Comparison of ENCODE assay signal across 16 mouse cellular contexts in the genomic region with DNA sequence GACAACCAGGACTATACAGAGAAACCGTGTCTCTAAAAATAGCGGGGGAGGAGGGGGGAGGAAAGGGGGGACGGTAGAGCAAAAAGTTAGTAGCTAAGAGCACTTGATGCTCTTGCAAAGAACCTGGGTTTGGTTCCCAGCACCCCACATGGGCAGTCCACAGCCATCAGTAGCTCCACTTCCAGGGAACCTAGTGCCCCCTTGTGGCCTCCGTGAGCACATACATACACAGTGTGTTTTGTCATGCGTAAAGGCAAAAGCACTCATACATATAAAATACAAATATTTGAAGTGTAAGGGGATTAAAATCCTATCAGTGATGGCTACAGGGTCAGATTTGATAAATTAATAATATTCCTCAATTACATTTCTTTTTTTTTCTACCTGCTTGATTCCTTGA. TPM values are rescaled to one million over a fixed set of nuclear protein-coding genes. Genes with fewer than 3 reads are reported as not detected.
DNase-seq lines count a peak whose midpoint lies in the region; TF ChIP-seq lines count a peak whose summit lies in the region.
"Had no signal": no experiment of that assay in that cellular context is flagged by ENCODE, and none has a peak within 500 bp of the region (broad histone marks: within the 10 kb centered on the region; RNA-seq: fewer than 3 reads in every experiment).

No protein-coding gene starts in this region.

- no peak overlapping the region for H3K27ac ChIP-seq in kidney, adult 2 months (ENCODE audit: insufficient read depth, low read depth, low read length)
- H3K27ac ChIP-seq: intestine, embryonic 15.5 days; macrophage; midbrain, embryonic 13.5 days; neural tube, embryonic 12.5 days had no signal

- no peaks in the 10 kb centered on the region for H3K27me3 ChIP-seq in kidney, adult 2 months (replicated peaks; ENCODE audit: control insufficient read depth, insufficient read depth, low read length)
- H3K27me3 ChIP-seq in E14TG2a.4 (ENCODE audit: insufficient read depth, low read length) = no peaks in the 10 kb centered on the region
- H3K27me3 ChIP-seq: intestine, embryonic 15.5 days; midbrain, embryonic 13.5 days; neural tube, embryonic 12.5 days had no signal

- H3K36me3 ChIP-seq in kidney, adult 2 months (ENCODE audit: control insufficient read depth, insufficient read depth, low read length) = no peaks in the 10 kb centered on the region; the same call in none of the 2 replicates
- H3K36me3 ChIP-seq in E14TG2a.4 (ENCODE audit: insufficient read depth, low read length) = peaks cover 5% of the 10 kb centered on the region
- H3K36me3 ChIP-seq: intestine, embryonic 15.5 days had no signal

- H3K4me1 ChIP-seq in kidney, adult 2 months (ENCODE audit: control insufficient read depth, insufficient read depth, low read length) = no peaks in the 10 kb centered on the region
- H3K4me1 ChIP-seq in E14TG2a.4 (replicated peaks; ENCODE audit: low read depth, low read length) = no peaks in the 10 kb centered on the region
- H3K4me1 ChIP-seq: intestine, embryonic 15.5 days; neural tube, embryonic 12.5 days had no signal

- no peak for DNase-seq in kidney, adult 2 months
- DNase-seq in kidney, postnatal 14 days = no peak
- peak; percentile 8 for DNase-seq in 416B (ENCODE audit: low read depth)
- DNase-seq in brain, embryonic 14.5 days (ENCODE audit: low read depth) = no peak
- DNase-seq in natural killer cell, adult 2 months (ENCODE audit: low spot score in 2 of 2) = no peak
- DNase-seq in right cerebral cortex, postnatal 25 days = no peak
- DNase-seq: cerebellum, adult 8-10 months; embryo, embryonic 11 days; gastrocnemius, postnatal 10 days had no signal

- TF ChIP-seq POLR2A in kidney, adult 2 months (IDR thresholded peaks at IDR 0.05; ENCODE audit: low read depth, low read length) = no peak
- no peak for TF ChIP-seq POLR2A in brain, embryonic 14.5 days (IDR thresholded peaks at IDR 0.05; ENCODE audit: borderline replicate concordance, extremely low read depth, insufficient read depth, insufficient read length, poor library complexity, severe bottlenecking)

- 97% methylated on average over 5 of the region's 5 CpGs for WGBS in kidney, adult 2 months

- H3K4me3 ChIP-seq in kidney, adult 2 months (ENCODE audit: insufficient read depth, low read depth, low read length) = no peak overlapping the region
- no peak overlapping the region for H3K4me3 ChIP-seq in E14TG2a.4 (replicated peaks; ENCODE audit: low read length)
- H3K4me3 ChIP-seq: intestine, embryonic 15.5 days; midbrain, embryonic 13.5 days; neural tube, embryonic 12.5 days had no signal

- no peaks in the 10 kb centered on the region for H3K9me3 ChIP-seq in E14TG2a.4 (ENCODE audit: low read length)
- H3K9me3 ChIP-seq: intestine, embryonic 15.5 days had no signal

- peak; percentile 17; the same call in 1 of the 2 replicates for TF ChIP-seq CTCF in kidney, adult 2 months (conservative IDR thresholded peaks at IDR 0.05; ENCODE audit: insufficient read depth, insufficient read length, low read depth, low read length)
- TF ChIP-seq CTCF in E14TG2a.4 (conservative IDR thresholded peaks at IDR 0.05; ENCODE audit: low read length) = peak; percentile 37; the same call in 1 of the 2 replicates
- peak; percentile 5; the same call in 1 of the 2 replicates for TF ChIP-seq CTCF in brain, embryonic 14.5 days (IDR thresholded peaks at IDR 0.05; ENCODE audit: borderline replicate concordance, extremely low read depth, insufficient read depth, insufficient read length)

RNA-seq across cellular contexts. Expression of a gene that starts 6.9 kb away (rescaled TPM):
- polyA plus RNA-seq in kidney, adult 2 months (2012; rRNA removed) = 398 and 426 TPM in 2 replicates
- polyA plus RNA-seq in brain, embryonic 14.5 days (2012; rRNA removed) = 0.07 and 0.18 TPM in 2 replicates
- polyA plus RNA-seq: G1E; large intestine, adult 2 months; macrophage; neural tube, embryonic 12.5 days had no signal

RNA-seq across cellular contexts. Expression of a gene that starts 33.4 kb away (rescaled TPM):
- polyA plus RNA-seq in kidney, adult 2 months (2012; rRNA removed) = 3.0 and 4.2 TPM in 2 replicates
- 8.6 and 10.8 TPM in 2 replicates for polyA plus RNA-seq in brain, embryonic 14.5 days (2012; rRNA removed)

RNA-seq across cellular contexts. Expression of a gene that starts 33.5 kb away (rescaled TPM):
- polyA plus RNA-seq in kidney, adult 2 months (2012; rRNA removed) = 4.3 and 5.6 TPM in 2 replicates
- polyA plus RNA-seq in brain, embryonic 14.5 days (2012; rRNA removed) = 26.7 and 27.5 TPM in 2 replicates

Comparison
In these comparisons a context has a peak if more than half of its experiments do, and no peak if none do; other contexts are left out.
1. RNA of a gene that starts 6.9 kb away (polyA plus RNA-seq): 398 to 426 TPM in kidney, adult 2 months; 0.07 to 0.18 TPM in brain, embryonic 14.5 days; every median in the first group is over 100 times any median in the second.
2. Peak in every context shown above with its lines, with median percentiles within 50 percentile points of each other: CTCF ChIP-seq.